Mouse (Mus musculus): ENCODE data around the gene 1700012P22Rik.
A peak's percentile ranks its signal among the peaks of the same experiment; 100 is the strongest.

The 1700012P22Rik gene

DNA sequence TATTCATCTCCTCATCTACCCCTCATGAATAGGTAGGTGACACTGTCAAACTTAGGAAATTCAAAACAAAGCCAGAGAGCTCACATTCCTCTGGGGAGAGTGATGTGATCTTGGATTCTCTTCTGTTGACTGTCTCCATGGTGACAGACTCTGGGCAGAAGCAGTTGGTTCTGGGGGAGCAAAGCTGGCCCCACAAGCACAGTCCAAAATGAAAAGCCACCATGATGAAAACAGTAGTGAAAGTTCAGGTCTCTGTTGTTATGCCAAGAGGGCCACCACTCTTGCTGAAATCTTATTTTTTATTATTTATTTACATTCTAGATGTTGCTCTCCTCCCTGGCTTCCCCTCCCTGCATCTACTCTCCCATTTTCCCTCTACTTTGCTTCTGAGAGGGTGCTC is at the start of gene 1700012P22Rik:
1700012P22Rik (minus strand) TSS at position 101 of the 400 bp plus-strand sequence.
- no peak for DNase-seq (ENCODE audit: low read depth, low spot score)

DNA sequence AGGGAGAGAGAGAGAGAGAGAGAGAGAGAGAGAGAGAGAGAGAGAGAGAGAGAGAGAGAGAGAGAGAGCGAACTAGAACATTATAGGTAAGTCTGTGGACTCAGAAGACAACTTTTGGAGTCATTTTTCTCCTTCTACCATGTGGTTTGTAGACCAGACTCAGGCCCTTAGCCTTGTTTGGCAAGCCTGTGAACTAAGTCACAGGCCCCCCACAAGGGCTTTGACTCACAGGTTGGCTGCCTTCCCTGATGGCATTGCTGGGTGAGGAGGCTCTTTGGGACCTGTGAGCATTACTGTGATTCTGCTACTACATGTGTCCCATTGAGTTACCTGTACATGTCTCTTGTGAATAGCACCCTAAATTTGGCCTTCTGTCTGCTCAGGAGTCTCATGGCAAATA is 29.5 kb upstream of the 1700012P22Rik start:
- DNase-seq (ENCODE audit: low read depth, low spot score): no peak

DNA sequence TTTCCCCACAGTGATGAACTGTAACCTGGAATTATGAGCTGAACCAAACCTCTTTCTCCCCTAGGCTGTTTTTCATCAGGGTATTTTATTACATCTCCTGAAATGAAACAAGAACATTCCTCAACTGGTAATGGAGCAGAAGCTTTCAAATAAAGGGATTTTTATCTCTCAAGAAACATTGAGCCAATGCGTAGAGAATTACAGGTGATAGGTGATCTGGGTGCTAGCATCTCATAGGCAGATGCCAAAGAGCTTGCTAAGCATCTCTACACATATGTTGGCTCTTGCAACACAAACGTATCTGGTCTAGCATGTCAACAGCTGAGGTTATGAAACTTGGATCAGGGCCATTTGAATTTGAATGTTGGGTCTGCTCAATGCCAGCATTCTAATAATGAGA is 26.6 kb upstream of the 1700012P22Rik start:
- no peak for DNase-seq (ENCODE audit: low read depth, low spot score)

DNA sequence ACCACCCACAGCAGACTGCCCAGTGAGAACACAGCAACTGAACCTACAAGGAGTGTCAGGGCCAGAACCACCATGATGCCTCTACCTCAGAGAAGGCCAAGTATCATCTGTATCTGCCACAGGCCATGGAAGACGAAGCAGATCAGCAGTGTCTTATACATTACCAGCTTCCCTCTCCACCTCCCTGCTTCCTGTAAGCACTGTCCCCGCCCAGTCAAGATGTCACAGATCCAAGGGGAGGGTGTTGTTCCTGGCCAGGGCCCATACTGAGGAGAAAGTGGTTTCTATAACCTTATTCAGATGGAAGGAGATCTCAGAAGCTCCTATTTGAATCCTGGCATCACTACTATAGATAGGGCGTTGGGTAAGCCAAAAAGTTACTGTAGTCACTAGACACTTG is 25.1 kb upstream of the 1700012P22Rik start, which contains the start of gene Aadacl3:
Aadacl3 (minus strand) TSS at position 101 of the 400 bp plus-strand sequence.
- no peak for DNase-seq (ENCODE audit: low read depth, low spot score)

DNA sequence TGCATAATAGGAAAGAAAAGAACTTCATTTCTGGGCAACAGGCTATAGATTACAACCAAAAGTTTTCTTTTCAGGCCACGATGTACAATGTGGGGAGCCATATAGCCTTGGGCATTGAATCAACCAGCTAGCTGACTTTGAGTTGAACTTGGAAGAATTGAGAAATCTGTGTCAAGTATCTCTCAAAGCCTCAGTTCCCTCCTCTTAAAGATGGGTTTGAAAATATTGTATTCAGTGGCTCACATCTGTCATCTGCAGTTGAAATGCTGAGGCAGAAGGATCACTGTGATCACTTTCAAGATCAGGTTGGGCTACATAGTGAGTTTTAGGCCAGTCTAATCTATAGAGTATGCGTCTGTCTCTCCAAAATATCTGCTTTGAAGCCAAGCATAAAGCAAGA is 14.6 kb upstream of the 1700012P22Rik start, which contains the start of gene Gm9944:
Gm9944 (minus strand) TSS at position 101 of the 400 bp plus-strand sequence.
- DNase-seq (ENCODE audit: low read depth, low spot score): no peak

DNA sequence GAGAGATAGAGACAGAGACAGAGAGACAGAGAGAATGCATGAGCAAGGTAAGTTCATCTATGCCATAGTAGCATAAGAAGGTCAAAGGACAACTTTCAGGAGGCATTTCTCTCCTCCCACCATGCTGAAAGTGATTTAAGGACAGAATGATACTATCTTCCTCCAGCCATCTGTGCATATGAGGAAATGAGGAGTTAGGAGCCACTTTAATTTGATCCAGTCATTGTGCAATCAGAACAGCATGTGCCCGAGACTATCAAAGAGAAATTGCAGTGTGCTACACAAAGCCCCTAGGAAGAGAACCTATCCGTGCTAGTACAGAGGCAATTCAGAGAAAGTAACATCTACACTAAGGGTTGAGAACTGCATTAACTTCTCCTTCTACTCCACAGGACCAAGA is 10.0 kb upstream of the 1700012P22Rik start:
- DNase-seq (ENCODE audit: low read depth, low spot score): no peak

DNA sequence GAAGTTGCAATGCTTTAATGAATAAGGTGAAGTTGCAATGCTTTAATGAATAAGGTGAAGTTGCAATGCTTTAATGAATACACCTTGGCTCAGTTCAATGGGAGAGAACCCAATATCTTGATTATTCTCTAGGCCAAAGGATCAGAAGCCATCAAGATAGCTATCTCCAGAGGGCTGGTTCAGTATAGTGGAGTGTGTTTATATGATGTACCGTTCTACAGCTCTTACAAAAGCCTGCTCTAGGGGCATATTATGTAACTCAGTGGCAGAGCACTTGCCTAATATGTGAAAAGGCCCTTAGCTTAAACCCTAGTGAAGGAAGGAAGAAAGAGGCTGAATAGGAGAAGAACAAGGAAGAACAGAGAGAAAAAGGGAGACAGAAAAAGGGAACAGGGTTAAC is 3.0 kb upstream of the 1700012P22Rik start:
- no peak for DNase-seq (ENCODE audit: low read depth, low spot score)

DNA sequence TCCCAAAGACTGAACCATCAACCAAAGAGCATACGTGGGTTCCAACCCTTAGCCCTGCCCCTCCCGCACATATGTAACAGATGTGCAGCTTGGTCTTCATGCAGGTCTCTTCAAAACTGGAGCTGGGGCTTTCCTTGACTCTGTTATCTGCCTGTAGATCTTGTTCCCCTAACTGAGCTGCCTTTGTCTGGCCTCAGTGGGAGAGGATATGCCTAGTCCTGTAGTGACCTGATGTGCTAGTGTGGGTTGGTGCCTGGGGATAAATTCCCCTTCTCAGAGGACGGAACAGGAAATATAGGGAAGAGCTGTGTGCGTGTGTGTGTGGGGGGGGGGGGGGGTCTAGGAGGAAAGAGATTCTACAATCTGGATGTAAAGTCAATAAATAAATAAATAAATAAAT is 2.5 kb upstream of the 1700012P22Rik start:
- no peak for DNase-seq (ENCODE audit: low read depth, low spot score)

DNA sequence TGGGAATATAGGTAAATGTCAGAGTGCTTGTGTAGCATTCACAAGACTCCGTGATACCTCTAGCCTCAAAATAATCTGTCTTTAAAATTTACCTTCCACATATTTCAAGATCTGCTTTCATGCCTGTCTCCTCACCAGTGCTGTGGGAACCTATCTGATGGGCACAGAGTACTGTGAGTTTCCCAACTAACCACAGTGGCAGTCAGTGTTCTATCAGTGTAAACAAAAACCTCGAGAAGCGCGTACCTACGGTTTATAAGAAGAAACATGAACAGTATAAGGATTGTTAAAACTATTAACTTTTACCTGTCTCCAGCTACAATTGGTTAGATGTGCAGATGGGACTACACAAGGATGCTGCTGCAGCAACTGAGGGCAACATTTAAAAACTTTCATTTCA is 5.4 kb downstream of the 1700012P22Rik start:
- DNase-seq (ENCODE audit: low read depth, low spot score): no peak

DNA sequence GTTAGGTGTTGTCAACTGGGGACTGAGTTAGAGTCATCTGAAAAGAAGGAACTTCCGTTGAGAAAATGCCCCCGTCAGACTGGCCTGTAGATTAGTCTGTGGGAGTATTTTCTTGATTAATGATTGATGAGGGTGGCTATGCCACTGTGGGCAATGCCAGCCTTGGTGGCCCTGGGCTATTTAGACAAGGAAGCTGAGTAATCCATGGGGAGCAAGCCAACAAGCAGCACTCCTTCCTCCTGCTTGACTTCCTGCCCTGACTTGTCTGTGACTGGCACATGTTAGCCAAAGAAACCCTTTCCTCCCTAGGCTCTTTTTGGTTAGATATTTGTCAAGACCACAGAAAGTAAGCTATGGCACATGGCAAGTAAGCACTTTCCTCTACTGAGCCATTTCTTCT is 7.8 kb downstream of the 1700012P22Rik start:
- DNase-seq (ENCODE audit: low read depth, low spot score): no peak

DNA sequence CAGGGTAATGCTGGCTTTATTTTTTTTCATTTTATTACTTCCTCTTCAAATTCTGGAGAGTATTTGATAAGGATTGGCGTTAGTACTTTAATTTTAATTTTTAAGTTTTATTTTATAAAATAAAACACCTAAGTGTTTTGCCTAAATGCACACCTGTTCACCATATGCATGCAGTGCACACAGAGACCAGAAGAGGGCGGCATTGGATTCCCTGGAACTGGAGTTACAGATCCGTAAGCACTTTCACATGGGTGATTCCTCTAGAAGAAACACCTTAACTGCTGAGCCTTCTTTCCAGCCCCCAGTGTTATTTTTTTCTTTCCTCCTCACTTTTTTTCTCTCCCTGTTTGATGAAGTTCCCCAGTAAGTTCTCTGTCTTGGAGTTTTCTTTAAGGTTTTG is 9.7 kb downstream of the 1700012P22Rik start:
- DNase-seq (ENCODE audit: low read depth, low spot score): no peak

DNA sequence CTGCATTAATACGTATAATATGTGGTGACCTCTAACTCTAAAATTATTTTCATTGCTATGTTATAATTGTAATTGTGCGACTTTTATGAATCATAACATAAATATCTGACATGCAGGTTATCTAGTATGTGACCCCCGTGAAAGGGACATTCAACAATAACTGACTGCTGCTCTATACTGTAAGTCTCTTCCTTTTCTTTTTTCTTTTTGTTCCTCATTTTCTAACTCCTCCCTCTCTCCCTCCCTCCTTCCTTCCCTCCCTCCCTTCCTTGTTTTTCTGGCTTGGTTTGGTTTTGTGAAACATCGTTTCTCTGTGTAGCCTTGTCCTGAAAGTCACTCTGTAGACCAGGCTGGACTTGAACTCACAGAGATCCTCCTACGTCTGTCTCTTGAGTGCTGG is 14.0 kb downstream of the 1700012P22Rik start:
- DNase-seq (ENCODE audit: low read depth, low spot score): no peak

DNA sequence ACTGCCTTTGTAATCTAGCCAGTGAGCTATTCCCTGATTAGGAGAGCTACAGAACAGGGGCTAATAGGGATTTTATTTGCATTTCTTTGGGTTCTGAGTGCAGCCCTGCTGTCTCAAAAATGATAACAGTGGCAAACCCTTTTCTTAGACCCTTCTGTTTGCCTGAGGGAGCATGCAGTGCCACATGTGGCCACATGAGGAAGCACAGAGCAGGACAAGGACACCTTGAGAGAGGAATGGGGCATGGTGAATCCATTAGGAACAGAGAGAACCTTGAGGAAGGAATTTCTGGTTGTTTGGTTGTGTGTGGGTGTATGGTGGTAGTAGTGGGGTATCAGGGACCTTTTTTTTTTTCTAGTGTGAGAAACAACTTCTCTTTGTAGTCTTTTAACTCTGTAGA is 17.9 kb downstream of the 1700012P22Rik start:
- no peak for DNase-seq (ENCODE audit: low read depth, low spot score)

DNA sequence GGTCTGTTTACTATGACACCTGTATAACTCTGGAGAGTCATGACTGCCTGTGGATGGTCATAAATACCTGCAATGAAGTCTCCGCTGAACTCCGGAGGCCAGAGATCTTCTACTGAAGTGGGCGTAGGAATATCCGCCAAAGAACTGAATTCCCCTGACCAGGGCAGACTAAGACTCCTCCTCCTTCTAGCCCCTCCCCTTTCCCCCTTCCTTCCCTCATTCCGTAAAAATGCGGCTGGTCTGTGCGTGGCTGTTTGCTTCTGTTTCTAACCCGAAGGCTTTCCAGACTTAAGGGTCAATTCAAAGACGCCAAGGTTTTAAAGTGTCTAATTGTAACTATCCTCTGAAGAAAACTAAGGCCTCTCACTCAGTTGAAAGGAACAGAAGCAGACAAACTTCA is 30.3 kb downstream of the 1700012P22Rik start, which contains the start of gene Pramef12:
Pramef12 (minus strand) TSS at position 175 of the 400 bp plus-strand sequence.
- no peak for DNase-seq (ENCODE audit: low read depth, low spot score)

DNA sequence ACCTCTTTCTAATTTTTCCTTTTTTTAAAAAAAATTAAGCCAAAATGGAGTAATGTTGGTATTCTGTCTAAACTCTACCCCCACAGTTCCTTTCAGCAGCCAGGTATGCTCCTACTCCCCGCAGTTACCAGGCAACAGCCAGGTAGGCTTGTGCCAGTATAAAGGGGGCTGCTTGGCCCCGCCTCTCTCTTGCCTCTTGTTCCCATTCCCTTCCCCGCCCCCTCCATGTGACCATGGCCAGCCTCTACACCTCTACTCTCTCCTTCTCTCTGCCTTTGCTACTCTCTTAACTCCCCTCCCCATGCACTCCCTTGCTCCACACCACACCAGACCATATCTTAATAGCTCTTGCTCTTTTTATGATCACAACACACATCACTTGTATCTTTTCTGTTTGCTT is 32.3 kb downstream of the 1700012P22Rik start:
- DNase-seq (ENCODE audit: low read depth, low spot score): no peak

DNA sequence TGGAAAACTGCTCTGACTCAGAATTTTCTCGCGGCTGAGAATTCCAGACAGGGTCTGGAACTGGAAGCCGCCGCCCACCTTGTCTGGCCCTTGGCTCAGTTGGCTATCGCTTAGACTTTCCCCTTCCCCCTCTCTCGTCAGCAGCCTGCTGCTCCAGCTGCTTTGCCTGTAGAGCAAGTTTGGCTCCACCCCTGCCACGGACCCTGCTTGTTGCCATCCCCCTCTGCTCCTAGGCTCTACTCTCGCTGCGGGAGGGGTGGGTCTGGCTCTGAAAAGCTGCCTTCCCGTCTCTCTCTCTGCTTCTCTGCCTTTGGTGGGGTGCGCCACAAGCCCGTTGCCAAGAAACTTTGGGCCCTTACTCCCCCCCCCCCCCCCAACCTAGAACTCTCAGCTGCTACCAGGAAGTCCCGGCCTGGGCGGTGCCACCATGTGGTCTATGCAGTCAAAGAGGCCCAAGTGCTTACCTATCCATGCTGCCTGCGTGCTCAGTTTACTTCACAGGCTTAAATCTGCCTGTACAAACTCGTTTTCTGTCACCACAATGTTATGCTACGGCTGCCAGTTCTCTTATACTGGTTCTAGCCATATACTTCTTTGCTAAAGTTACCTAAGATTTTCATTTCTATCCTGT is 34.0 kb downstream of the 1700012P22Rik start:
- DNase-seq (ENCODE audit: low read depth, low spot score): peak; percentile 26

DNA sequence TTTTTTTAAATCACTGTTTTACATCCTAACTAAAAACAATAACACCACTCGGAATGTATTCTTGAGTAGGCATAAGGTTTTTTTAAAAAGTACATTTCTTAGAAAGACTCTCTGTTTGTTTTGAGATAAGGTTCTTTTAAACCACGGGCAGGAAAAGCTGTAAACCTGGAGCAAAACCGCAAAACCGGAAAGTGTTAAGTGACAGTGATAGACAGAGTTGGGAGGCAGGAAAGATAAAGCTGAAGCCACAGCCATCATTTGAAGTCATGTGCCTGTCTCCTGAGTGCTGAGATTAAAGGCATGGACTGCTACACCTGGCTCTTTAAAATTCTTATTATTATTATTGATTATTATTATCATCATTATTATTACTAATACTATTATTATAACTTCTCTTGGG is 35.9 kb downstream of the 1700012P22Rik start:
- no peak for DNase-seq (ENCODE audit: low read depth, low spot score)

DNA sequence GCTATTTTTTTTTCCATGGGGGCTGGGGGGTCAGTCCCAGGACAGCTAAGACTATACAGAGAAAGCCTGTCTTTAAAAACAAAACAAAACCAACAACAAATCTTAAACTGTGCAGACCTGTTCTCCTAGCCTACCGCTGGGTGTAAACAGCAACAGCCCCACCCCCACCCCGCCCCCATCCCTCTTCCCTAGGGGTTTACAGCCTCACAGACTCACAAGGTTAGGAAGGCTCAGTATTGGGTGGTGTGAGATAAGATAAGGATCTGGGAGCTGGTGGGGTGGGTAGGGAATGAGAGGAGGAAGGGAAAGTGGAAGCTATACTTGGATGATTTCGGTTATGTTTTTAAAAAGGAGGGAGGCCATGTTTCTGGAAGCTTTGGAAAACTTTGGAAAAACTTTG is 42.3 kb downstream of the 1700012P22Rik start:
- DNase-seq (ENCODE audit: low read depth, low spot score): no peak

DNA sequence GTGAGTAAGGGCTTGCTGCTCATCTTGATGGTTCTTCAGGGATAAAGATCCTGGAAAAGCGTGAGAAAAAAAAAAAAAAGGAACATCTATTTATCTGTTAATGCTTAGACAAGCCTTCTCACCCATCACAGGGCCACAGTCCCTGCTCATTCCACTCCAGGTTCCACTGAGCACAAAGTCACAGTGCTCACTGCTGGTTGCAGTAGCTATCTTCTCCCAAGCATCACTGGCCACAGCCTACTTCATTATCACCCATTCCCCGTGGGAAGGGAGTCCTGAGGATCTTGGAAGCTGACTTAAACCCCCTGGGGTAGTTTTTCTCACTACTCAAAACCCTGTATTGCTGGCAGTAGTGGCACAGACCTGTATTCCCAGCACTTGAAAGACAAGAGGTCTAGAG is 60.7 kb downstream of the 1700012P22Rik start, which contains the start of gene Pramef20:
Pramef20 (minus strand) TSS at position 23 of the 400 bp plus-strand sequence.
- no peak for DNase-seq (ENCODE audit: low read depth, low spot score)

Measured in CD4-positive, CD25-positive, alpha-beta regulatory T cell, adult 2 months (primary cell).